Mouse (Mus musculus): Measurements from ENCODE around the gene Rpl7a.
"Not testable (repeated sequence)": the region's sequence is repeated elsewhere in the genome, so short reads cannot be mapped to it uniquely, and the experiment has no call there.

The Rpl7a gene

DNA sequence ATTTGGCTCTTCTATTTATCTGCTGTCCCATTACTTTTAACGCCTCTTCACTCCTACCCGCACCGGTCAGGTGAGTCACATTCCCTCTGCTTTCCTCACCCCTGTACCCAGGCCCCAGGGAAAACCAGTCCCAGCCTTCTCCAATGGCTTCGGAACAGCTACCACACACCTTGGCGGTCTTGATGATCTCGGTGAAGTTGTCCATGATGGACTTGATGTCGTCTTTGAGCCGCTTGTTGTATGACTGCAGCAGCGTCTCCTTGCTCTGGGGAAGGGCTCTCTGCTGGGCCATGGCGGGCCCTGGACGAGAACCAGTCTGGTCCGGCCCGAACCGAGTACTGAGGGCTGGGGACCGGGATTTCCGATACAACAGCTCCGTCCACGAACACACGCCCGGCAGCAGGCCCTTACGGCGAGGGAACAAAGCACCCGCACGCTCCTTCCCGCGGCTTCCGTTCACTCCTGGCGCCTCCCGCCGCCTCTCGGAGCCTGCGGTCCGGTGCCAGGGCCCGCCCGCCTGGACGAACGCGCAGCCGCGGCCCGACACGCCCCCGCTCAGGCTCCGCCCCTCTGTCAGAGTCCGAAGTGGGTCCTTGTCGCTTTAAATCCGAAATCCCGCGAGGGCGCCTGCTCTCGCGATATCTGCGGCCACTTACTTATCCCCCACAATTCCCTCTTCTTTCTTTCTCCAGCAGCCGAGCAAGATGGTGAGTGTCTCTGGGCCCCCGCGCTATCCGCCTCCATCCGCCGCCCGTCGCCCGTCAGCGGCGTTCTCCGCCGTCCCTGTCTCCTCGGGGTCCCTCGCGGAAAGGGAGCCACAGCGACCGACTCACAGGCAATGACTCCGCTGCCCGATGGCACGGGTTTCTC is at the start of gene Rpl7a, which contains the start of gene Med22:
Gene Rpl7a (plus strand): TSS at position 641 of the 870 bp plus-strand sequence.
Gene Med22 (minus strand): TSS at position 554 of the 870 bp plus-strand sequence.
- DNase-seq (ENCODE audit: low spot score), result peak; percentile 99

DNA sequence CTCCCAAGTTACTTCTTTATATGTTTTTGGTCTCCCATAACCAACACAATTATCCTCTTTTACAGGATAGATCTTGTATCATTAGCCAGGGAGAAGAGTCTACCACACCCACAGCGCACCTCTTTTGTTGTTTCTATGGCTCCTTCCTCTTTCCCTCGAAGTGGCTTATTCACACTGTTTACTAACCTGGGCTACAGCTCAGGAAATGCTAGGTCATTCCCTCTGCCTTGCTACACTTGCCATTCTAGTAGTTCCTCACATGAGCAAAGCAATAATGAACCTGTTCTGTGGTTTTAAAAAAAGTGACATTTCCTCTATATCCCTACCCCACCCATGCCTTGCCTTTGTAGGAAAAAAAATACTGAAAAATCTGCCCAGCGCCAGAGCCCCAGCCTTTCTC is 47.7 kb upstream of the Rpl7a start:
- DNase-seq (ENCODE audit: low spot score), result no peak

DNA sequence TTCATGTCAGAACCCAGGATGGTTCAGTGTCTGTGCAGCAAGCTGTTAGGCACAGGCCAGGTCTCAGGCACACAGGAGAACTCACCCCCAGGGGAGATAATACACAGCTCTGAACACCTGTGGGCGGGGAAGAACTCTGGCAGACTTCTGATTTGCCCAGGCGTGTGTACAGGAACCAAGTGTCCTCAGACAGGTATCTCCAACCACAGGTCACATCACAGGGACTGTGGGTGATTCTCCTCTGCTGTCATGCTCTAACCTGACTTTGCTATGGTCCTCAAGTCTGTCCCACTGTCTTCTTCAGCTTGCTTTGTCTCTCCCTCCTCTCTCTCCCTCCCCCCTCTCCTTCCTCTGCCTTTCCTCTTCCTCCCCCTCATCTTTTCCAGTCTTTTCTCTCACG is 45.7 kb upstream of the Rpl7a start, which contains the start of gene Abo:
Gene Abo (minus strand): TSS at position 101 of the 400 bp plus-strand sequence.
- DNase-seq (ENCODE audit: low spot score), result no peak

DNA sequence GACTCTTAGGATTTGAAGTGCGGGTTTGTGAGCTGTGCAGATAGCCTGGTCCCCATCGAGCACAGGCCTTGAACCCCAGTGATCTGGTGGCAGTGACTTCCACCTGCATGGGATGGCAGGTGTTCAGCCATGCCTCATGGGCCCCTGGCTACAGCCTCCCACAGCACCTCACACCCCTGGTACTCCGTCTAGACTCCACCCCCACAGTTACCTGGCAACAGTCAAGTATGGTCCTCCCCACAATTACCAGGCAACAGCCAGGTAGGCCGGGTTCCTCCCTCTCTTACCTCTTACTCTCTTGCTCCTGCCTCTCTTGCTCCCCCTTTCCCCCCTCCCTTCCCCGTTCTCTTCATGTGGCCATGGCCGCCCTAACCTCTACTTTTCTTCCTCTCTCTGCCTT is 39.9 kb upstream of the Rpl7a start:
- no peak for DNase-seq (ENCODE audit: low spot score)

DNA sequence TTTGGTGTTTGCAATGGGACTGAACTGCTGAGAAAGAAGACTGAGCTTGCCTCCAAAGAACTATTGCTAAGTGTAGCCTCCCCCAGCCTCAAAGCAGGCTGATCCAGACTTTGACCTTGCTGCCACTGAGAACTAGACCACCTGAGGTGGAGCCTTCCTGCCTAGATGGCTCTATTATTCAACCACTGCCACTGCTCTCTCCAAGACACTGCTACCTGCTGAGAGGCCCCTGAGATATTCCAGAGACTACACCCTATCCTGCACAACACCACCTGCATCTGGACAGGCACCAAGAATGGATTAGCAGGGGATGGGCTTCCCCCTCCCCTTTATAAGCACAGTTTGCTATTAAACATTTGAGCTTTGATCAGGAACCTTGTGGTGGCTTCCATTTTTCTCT is 32.0 kb upstream of the Rpl7a start:
- no peak for DNase-seq (ENCODE audit: low spot score)

DNA sequence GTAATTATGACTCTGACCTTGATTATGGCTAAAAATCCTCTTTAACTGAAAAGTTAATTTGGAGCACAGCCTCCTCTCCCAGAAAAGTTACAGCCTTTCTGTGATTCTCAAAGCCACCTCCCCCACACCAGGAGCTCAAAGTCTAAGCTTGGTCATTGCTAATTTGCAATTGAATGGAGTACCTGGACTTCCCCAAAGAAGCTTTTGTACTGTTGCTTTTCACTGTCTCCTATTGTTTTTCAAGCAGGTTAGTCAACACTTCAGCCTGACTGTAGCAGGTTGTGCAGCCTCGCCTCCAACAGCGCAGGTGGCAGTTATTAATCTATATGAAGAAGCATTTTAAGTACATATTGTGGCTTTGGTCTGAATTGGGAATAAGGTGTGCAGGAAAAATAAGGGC is 25.0 kb upstream of the Rpl7a start:
- DNase-seq (ENCODE audit: low spot score), result not testable (repeated sequence)

DNA sequence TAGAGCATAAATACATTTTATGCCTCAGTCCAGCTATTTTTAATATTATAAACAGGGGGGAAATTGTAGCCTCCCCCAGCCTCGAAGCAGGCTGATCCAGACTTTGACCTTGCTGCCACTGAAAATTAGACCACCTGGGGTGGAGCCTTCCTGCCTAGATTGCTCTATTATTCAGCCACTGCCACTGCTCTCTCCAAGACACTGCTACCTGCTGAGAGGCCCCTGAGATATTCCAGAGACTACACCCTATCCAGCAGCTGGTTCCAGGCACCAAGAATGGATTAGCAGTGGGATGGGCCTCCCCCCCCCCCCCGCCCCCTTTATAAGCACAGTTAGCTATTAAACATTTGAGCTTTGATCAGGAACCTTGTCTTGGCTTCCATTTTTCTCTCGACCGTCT is 24.4 kb upstream of the Rpl7a start:
- not testable (repeated sequence) for DNase-seq (ENCODE audit: low spot score)

DNA sequence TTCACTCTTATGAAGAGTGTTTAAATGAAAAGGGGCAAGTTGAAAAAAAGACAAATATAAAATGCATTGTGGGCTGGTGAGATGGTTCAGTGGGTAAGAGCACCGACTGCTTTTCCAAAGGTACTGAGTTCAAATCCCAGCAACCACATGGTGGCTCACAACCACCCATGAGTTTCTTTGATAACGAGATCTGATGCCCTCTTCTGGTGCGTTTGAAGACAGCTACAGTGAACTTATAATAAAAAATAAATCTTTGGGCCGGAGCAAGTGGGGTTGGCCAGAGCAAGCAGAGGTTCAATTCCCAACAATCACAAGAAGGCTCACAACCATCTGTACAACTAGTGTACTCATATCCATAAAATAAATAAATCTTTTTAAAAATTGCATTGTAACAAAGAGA is 14.7 kb upstream of the Rpl7a start:
- DNase-seq (ENCODE audit: low spot score), result no peak

DNA sequence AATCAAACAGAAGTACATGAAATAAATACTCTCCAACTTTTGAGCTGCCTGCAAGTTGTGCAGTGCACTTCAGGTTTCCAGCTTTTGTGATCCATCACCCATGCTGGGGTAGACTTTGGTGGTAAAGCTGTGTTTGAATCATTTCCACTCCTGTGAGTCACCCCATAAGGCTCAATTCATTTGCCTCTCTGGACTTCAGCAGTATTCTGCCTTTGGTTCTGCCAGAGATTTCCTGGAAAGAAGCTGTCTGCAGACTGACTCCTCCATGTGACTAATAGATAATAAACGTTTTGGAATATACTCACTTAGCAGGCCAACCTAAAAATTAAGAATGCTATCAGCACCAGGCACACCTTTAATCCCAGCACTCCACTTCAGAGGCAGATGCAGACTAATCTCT is 9.8 kb upstream of the Rpl7a start:
- no peak for DNase-seq (ENCODE audit: low spot score)

DNA sequence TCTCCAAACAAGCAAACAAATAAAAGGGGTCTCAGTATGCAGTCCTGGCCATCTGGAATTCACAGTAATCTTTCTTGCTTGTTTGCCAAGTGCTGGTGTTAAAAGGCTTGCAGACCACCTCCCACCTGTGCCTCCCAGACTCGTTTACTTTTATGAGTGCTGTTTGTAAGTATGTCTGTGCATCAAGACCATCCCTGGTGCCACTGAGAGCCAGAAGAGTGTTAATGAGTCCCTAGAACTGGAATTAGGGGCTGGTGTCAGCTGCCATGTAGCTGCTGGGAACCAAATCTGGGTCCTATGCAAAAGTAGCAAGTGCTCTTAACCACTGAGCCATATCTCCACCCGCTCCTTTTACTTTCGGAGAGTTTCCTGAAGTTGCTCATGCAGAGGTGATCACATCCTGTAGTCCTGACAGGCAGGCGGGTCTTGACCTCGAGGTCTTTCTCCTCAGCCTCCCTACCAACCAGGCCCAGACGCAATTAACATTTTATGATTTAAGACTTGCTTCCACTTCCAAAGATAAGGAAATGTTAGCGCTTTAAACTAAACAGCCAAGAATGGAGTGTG is 8.6 kb upstream of the Rpl7a start:
- DNase-seq (ENCODE audit: low spot score), result no peak

DNA sequence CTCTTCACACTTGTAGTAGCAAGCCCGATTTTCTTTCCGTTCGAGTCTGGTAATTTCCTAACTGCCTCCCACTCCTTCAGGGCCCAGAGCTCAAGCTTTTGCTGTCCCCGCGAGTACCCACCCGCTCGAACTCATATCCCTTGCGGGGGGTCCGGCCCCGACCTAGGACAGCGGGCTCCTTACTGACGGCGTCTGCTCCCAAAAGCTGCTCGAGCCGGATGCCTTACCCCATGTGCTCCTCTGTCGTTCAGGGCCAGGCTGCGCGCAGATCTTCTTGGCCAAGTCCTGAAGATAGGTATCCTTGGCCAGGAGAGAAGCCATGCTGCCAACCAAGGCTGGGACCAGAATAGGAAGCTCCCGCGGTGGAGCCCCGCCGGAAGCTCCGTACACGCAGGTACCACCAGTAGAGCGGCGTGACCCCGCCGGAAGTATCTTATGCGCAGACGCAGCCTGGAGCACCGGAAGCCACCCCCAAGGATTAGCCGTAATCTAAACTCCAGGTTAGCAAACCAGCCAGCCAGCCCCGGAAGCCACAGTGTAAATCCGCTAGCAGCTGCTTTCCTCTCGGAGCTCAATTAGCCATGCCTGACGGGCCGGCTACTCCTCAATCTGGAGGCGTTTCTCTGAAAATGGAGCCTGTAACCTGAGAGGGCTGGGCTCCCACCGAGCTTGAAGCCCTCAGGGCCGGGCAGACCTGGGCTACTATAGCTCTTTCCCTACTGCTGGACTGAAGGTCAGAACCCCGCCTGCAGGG is 7.9 kb upstream of the Rpl7a start, which contains the start of gene Surf6:
Gene Surf6 (minus strand): TSS at position 413 of the 754 bp plus-strand sequence.
- peak; percentile 92 for DNase-seq (ENCODE audit: low spot score)

DNA sequence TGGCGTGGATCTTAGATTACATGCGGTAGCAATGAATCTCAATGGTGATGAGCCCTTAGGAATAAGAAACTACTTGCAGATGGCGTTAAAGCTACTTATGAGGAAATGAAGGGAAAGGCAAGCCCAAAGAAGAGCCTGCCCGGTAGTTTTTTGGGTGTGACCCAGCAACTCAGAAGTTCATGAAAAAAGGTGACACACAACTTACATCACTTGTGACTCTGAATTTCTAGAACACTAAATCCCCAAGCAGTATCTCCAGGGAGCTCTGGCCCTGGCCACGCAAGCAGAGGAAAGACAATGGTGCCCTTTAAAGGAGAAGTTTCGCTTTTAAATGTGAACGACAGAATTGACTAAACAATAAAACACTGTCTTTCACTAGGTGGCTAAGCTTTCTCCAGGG is 7.3 kb upstream of the Rpl7a start:
- no peak for DNase-seq (ENCODE audit: low spot score)

DNA sequence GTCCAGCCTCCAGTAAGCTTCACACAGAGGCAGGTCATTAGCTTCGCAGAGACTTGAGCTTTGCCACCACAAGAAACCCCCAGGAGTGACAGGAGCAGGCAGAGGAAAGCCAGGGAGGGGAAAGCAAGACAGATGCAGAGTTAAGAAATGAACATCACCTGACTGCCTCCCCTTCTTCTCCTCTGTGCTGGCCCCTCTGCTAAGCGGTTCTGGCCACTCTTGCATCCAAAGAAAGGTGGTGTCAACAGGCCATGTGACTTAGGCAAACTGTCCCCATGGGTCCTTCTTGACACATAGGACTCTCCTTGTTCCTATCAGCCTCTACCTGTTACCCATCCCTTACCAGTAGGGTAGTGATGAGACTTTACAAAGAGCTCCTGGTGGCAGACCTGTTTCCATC is 4.6 kb upstream of the Rpl7a start:
- DNase-seq (ENCODE audit: low spot score), result no peak

DNA sequence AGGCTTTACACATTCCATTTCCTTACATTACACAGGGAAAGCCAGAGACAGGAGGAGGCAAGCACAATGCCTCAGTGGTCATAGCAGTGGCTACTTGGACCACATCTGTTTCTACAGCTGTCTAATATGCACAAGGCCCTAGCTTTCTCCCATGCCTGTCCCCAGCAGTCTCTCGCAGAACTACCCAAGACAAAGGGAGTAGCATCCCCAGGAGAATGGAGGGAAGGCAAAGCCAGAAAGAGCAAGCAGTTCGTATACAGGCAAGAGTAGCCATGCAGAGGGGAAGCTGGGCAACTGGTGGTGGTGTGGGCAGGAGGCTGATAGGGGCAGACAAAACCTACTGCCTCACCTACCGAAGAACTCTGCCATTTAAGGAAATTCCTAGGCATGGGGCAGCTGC is 4.1 kb upstream of the Rpl7a start:
- DNase-seq (ENCODE audit: low spot score), result no peak

DNA sequence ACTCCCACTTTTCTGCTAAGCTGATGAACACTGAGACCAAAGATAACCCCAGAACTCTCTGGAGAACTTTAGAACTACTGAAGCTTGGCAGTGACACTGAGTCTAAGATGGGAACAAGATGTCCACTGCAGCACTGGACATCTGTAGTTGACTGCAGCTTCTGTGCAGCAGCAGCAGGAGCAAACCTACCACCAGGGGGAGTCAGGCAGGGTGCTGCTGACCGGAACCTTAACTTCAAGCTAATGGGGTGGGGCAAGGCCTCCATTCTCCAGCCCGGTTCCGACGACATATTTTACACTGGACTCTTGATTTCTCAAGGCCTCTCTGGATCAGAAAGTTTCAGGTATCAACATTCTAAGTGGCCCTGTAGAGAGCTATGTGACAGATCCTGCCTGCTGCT is 3.5 kb upstream of the Rpl7a start:
- DNase-seq (ENCODE audit: low spot score), result no peak

DNA sequence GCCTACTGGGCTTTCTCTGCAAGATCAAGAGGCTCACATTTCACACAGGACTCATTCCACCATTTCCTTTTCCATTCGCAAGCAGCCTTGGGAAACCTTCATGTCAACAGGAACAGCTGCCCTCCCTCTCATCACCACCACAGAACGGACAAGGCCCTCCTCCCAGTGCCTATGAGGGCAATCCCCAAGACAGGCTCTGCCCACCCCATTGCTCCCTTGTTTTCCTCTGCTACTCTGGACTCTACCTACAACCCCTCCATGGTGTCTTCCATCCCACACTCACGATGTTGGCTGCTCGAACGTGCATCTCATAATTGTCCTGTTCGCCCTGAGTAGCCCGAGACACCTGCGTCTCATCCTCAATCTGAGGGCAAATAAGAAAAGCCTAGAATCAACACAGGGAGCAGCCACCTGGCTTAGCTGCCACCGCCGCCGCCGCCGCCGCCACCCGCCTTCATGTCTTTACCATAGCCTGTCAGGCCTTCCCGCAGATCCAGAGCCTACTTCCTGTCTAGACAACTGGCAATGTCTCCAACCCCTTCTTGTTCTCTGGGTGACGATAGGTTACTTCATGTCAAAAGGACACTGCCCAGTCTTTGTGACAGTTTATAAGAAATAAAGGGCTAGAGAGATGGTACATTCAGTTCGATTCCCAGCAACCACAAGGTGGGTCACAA is 1.7 kb upstream of the Rpl7a start:
- no peak for DNase-seq (ENCODE audit: low spot score)

DNA sequence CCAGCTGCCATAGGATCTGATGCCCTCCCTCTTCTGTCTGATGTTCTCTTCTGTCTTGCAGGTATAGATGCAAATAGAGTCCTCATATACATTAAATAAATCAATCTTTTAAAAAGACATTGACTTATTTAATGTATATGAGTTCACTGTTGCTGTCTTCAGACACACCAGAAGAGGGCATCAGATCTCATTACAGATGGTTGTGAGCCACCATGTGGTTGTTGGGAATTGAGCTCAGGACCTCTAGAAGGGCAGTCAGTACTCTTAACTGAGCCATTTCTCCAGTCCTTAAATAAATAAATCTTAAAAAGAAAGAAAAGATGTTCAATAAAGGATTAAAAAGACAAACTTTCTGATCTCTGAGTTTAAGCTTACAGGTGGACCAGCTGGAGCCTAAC is 1.2 kb upstream of the Rpl7a start:
- no peak for DNase-seq (ENCODE audit: low spot score)

DNA sequence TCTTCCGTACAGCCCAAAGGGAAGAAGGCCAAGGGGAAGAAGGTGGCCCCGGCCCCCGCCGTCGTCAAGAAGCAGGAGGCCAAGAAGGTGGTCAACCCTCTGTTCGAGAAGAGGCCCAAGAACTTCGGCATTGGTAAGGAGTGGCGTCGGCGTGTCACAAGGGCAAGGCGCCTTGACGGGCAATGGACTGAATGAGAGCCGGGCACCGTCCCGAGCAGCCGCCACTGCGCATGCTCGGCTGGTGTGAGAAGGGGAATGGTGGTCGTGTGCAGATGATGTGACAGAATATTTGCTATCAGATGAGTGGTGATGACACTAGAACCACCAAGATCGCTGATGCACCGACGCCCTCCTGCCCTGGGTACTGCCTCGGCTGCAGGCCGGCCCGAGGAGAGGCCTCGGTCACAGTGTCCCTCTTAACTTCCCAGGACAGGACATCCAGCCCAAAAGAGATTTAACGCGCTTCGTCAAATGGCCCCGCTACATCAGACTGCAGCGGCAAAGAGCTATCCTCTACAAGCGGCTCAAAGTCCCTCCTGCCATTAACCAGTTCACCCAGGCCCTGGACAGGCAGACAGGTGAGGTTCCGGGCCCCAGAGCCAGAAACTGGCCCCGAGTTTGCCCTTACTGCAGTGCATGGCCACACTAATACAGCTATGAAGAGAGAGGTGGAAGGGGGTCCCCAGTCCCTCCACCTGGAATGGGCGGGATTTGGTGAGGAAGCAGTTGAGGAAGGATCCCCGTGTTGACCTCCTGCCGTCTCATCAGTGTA is 616 bp downstream of the Rpl7a start:
- DNase-seq (ENCODE audit: low spot score), result no peak

DNA sequence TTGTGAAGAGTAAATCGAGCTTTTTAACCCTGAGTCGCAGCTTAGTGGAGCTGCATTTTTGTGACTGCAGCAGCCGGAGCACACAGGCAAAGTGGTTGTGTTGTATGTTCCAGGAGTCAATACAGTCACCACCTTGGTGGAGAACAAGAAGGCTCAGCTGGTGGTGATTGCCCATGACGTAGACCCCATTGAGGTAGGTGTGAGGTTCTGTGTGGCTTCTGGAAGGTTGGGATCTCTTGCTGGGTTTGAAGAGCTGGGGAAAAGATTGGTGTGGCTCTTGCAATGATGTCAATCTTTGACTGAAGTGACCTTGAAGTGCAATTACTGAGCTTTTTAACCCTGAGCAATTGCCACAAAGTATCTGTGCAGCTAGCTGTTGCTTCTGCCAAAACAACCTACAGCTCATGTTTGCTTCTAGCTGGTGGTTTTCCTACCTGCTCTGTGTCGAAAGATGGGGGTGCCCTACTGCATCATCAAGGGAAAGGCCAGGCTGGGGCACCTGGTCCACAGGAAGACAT is 1.7 kb downstream of the Rpl7a start:
- DNase-seq (ENCODE audit: low spot score), result no peak

DNA sequence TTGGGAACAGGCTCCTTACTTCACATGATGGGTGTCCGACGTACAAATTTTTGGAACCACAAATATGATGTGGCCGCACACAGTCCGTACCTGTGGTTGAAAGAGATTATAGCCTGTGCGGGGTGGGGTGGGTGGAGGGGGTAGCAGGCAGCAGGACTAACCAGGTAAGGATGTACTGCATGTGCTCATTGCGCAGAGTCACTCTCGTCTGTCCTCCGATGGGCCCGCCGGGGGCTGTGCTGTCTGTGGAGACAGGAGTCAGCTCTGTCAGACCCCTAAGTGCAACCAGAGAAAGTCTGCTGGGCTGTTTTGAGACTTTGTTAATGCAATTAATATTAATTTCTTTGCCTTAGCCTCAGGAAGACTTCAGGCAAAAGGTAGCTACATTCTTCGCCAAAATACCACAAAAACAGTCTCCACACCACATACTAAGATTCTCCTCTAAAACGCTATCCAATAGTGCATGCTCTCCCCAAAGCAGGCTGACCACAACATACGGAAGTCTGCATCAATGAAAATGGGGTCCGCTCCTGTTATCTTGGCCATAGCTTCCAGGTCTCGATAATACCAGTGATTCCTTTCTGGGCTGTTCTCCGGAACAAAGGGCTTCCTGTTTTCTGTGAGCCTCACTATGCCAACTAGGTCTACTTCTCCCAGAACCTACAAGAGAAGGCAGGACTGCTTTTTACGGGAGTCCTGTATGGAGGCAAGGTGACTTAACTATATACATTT is 3.0 kb downstream of the Rpl7a start:
- DNase-seq (ENCODE audit: low spot score), result no peak
